Mouse (Mus musculus): ENCODE data around the gene Lrrc4.

Gene Lrrc4

GRCm38 (mm10) chr6:28853654-28854053 is 22.1 kb upstream of the Lrrc4 start:
- DNase-seq, result no peak

DNA sequence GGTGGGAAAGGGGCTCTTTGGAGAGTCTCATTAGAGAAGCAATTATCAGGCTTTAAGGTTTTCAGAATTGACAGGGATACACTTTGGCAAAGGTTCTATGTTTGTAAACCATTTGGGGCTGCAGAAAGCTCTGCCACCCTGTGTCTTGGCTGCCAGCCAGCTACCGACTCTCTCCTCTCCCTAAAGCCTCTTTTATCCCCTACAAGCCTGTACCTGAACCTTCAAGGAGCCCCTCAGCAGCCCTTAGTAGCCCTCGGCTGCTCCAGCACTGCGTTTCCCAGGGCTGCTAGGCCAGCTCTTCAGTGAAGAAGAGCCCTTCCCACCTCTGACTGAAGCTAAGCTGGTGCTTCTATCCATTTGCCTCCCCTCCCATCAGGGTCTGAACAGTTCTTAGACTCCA is 21.6 kb upstream of the Lrrc4 start:
- DNase-seq, result peak; percentile 47 to 50

DNA sequence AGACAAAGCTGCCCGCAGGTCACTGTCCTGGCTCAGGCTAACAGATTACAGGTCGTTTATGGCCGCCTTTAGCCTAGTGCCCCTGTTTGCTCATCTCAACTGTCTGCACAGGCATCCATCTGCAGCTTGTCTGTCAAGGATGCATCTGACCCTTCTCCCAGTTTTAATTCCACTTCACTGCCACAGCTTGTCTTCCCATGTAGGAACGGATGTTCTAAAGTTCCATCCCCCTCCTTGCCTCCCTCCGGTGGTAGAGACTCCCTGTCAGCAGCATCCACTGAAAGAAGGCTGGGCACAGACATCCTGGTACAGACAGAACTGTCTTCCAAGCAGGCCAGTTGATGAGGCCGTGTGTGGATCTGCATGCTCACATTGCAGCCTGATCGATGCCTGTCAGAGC is 20.8 kb upstream of the Lrrc4 start:
- DNase-seq, result no peak

DNA sequence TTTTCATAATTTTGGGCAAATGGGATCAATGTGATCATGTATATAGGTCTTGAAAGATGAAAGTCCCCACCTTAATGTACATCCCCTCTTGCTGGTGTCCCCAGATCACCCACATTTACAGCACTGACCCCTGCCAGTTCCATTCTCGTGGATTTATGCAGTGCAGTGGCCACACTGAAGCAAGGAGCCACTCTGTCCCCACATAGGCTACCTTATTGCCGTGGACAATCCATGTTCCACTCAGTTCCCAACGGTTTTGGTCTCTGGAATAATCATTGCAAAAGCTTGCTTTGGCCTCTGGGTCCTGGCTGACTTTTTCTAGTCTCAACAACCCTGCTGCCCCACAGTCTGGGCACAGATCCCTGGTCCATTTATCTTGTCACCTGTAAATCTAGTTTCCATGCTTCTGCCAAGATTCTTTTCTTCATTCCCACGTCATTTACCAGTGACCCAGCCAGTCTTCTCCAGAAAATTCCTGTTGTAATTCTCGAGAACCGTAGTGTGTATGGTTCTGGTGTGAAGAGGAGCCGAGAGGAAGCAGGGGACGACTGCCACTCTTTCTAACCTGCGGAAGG is 18.9 kb upstream of the Lrrc4 start:
- DNase-seq, result no peak

DNA sequence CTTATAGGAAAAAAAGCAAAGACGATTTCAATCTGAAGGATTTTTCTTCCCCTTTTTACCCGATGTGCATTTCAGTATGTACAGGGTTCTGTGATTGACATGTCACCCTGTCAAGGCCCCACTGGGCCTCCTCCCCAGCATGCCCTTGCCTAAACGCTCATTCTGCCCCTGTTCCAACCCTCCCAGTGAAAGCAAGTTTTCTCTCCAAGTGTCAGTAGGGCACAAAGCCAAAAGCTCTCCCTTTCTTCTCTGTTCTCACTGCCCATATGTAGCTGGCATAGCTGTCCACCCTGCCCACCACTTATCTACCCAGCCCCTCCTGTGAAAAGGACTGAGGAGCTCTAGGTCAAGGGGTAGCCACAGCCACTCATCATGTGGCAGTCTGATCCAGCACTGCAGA is 17.8 kb upstream of the Lrrc4 start:
- DNase-seq, result no peak

DNA sequence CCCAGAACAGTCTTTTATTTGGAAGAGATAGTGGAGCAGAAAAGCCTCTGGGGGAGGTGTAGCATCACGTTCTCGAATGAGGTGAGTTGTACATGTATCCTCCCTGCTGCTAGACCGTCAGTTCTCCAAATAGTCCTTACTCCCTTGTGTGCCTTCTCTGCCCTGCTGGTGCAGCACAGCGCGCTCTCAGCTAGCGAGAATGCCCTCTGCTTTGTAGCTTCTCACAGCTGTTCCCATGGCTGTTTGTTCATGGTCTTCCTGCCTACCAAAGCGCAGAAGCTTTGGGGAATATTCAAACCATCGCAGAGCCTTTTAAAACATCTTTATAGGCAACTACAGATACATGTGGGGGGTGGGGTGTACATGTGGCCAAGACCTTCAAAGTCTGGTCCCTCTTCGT is 17.3 kb upstream of the Lrrc4 start:
- no peak for DNase-seq

GRCm38 (mm10) chr6:28848285-28848794 is 16.8 kb upstream of the Lrrc4 start:
- no peak for DNase-seq

- no peak for DNase-seq
Measured at GRCm38 (mm10) chr6:28847616-28848015, 16.1 kb upstream of the Lrrc4 start.

DNA sequence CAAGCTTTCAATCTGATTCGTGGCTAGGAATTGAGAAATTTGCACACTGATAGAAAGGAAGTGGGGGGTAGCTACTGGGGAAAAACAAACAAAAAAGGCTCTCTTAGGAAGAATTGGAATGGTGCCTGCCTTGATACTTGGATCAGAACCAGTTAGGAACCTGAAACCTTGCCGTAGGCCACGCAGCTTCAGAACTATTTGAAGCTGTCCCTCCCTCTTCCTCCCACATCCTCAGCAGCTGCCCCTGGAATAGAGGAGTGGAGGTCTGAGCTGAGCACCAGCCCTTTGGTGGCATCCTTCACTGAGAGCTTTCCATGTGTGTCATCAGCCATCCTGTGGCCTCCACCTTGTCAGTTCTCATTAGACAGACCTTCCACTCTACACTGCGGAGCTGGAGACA is 14.1 kb upstream of the Lrrc4 start:
- no peak for DNase-seq

GRCm38 (mm10) chr6:28842375-28843276 is 11.1 kb upstream of the Lrrc4 start:
- peak; percentile 52 to 53 for DNase-seq

DNA sequence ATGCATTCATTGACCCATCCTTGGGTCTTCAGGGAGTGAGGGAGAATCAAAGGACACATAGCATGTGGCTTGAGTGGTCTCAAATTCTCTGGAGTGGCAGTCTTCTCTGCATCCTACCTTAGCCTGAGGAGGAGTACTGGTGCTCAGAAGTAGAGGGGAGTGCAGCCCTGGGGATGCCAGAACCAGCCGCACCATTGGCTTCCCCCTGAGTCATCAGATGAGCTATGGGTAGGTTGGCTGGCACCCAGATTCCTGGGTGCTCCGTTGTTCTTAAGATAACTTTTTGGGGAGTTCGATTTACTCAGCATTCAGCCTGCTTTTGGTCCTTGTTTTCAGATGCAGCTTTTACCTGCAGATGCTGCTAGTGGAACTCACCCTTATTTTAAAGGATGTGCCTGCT is 10.0 kb upstream of the Lrrc4 start:
- DNase-seq, result no peak

DNA sequence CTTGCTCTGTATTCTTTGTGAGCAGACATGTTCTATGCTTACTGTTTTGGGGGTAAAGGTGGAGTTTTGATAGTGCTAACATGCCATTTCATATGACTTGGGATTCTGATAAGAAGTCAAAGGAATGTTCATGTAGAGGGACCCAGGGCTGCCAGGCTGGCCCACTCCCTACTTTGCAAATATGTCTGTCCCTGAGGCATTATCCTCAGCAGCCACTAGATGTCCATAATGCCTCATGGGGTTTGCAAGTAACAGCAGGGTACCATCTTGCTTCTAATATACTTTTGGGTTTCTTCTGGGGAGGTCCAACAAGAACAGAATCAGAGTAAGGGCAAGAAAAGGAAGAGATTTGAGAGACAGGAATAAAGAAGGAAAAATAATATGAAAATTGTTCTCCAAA is 5.1 kb upstream of the Lrrc4 start:
- DNase-seq, result no peak

DNA sequence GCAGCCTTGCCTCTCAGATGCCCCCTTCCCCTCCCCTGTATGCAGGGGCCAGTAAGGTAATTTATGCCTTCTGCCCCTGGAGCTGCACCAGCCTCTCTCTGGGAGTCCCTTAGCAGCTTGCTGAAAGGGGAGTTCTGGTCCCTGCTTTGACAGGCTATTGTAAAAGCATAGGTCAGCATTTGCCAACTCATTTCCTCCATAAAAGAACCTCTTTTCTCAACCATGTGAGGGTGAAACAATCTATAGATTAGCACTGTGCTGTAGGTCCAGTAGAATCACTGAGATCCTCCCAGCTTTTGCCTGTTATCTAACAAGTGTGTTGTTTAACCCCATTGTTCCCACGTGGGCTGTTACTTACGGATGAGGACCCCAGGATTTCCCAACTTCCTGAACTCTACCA is 2.5 kb upstream of the Lrrc4 start:
- no peak for DNase-seq

GRCm38 (mm10) chr6:28833380-28833822 is 1.9 kb upstream of the Lrrc4 start:
- peak; percentile 78 to 83 for DNase-seq

- peak; percentile 79 to 84 for DNase-seq
Measured at GRCm38 (mm10) chr6:28832751-28833291, 1.3 kb upstream of the Lrrc4 start.

DNA sequence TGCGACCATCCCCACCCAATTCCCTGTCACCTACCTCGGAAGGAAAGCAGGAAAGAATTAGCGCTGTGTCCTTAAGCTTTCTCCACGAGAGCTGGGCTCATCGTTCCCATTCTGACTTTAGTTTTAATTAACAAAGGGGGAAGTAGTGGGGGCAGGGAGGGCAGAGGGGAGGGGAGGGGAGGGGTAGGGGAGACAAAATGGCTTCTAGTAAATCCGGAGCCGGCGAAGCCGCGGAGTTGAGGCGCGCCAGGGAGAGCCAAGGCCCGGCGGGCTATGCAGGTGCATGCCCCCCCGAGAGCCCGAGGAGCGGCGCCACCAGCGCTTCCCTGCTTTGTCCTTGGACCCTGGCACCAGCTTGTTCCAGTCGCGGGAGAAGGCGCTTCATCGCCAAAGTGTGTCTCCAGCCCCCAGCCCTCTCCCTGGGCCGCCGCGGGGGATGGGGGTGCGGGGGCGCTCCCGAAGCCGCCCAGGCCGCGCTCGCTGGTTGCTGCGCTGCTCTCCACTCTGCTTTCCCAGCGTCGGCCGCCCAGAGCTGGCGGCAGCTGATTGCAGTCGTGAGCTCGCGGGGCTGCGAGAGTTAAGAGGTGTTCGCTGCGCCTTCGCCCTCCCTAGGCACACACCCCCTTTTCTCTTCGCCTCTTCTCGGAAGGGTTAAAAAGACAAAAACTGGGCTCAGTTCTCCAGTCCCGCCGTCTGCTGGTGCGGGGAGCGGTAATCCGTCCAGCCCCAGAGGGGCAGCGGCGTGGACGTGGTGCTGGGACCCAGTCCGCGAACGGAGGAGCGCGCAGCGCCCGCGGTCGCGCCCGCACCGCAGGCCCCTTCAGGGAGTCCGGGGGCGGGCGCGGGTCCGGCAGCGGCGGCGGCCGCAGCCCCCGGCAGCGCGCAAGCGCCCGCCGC is 555 bp upstream of the Lrrc4 start:
- peak; percentile 64 for DNase-seq

GRCm38 (mm10) chr6:28830306-28830705 is 1.2 kb downstream of the Lrrc4 start:
- no peak for DNase-seq

GRCm38 (mm10) chr6:28828593-28828992 is 3.0 kb downstream of the Lrrc4 start:
- peak; percentile 54 to 64 for DNase-seq

- DNase-seq, result peak; percentile 56 to 57
Measured at GRCm38 (mm10) chr6:28827565-28827964, 4.0 kb downstream of the Lrrc4 start.

DNA sequence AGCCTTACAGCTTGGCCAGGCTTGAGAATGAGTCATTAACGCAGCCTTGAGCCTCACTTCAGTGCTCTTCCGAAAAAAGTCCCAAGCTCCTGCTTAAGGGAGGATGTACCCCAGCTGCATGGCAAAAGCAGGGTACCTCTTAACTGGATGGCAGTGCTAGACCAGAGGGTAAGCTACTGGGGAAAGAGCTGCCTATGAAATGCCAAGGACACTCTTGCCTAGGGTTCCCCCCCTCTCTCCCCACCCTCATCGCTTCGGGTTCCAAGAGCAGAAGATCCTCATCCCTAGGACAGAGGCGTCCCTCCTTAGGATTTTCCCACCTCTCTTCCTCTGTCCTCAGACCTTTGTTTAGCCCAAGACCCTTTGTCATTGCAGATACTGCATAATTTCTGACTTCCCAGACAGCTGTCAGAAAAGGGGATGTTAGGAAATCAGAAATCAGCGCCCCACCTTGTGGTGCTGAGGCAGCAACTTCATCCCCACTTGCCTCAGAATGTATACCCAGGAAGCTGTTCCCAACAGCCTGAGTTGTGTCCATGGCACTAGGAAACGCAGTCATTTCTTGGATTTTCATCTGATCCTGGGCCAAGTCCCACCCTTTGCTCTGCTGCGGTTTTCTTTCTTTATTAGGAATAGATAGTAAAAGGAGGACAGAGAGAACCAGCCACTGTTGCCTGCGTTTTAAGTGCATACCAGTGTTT is 4.7 kb downstream of the Lrrc4 start:
- DNase-seq, result no peak

DNA sequence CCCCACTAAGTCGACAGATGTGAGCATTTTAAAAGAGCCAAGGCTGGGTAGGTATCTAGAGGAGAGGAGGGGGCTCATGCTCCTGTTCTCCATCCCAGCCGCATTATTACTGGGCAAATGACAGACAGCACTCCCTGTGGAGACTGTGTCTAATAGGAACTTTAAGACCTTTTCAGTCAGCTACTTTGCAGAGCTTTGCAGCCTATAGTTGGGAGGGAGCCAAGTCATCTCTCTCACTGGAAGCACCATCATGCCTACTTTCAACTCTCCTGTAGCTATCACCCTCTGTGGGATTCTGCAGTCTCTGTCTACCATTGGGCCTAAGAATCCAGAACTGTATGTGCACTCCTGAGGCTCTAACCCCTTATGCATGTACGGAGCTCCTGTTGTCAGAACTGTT is 5.7 kb downstream of the Lrrc4 start:
- no peak for DNase-seq

GRCm38 (mm10) chr6:28823802-28824201 is 7.7 kb downstream of the Lrrc4 start:
- no peak for DNase-seq
